Mouse (Mus musculus): ENCODE measurements around the gene Plxna4.

The Plxna4 gene

DNA sequence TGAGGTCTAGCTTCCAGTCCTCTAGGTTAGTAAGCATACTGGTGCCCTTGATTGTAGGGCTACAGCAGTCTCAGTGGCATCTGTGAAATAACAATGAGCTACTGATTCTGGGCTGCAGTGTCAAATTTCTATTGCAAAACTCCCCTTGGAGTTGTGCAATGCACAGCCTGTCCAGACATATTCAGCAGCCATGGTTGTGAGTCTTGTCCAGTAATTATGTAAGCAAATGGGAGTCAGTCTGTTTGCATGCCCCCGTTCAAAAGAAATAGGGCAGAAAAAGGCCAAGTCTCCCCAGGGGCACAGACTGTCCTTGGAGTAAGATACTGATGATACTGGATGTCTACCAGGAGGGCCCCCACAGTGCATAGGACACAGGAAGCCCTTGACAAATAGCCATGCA, 420.3 kb downstream of the Plxna4 start:
- peak; percentile 86 for DNase-seq (ENCODE audit: low read depth)

DNA sequence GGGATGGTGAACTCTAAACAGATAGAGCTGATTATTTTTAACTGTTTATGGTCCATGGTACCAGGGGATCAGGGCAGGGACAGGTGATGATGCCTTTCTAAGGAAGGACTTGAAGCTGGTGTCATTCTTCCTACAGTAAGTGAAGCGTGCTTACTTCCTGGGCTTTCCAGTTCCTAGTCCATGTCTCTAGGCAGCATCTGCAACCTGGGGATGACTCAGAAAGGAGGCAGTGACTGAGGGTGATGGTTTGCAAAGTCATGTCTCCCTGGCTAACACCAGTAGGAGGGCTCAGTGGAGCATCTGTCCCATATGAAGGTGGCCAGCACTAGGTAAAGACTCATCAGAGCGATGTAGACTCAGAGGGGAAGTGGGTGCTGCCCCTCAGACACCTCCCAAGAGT, 427.6 kb downstream of the Plxna4 start:
- peak; percentile 62 for DNase-seq (ENCODE audit: low read depth)

DNA sequence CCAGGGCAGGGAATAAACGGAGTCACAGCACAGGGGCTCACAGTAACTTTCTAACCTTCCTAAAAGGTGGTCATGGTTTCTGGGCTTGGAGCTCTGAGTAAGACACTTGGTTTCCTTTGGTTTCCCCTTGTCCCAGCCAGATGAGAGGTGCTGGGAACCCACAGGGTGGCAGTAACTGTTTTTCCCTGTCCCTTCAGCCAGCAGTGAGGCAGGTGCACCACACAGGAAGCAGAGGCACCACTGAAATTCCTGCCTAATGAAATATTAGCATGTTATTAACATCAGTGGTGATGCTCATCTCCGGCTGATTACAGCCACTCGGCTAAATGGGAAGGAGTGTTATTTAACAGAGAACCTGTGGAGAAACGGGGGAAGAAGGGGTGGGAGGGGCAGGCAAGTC, 428.1 kb downstream of the Plxna4 start:
- peak; percentile 65 for DNase-seq (ENCODE audit: low read depth)

DNA sequence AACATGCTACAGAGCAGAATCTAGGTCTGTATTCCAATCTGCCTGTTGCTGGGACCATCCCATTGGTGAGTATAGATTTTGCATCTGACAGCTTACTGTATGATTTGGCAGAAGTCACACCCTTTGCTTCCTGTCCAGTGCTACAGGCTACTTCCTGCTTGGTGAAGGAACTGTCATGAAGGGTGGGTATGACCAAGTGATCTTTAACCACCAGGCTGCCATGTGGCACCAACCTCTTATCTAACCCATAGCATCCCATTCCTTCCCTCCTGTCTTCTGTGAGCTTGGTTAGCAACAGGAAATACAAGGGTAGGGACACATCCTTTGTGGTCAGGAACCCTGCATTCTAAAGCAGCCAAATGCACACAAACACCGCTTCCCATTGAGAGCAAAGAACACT, 429.6 kb downstream of the Plxna4 start:
- peak; percentile 99 for DNase-seq (ENCODE audit: low read depth)

DNA sequence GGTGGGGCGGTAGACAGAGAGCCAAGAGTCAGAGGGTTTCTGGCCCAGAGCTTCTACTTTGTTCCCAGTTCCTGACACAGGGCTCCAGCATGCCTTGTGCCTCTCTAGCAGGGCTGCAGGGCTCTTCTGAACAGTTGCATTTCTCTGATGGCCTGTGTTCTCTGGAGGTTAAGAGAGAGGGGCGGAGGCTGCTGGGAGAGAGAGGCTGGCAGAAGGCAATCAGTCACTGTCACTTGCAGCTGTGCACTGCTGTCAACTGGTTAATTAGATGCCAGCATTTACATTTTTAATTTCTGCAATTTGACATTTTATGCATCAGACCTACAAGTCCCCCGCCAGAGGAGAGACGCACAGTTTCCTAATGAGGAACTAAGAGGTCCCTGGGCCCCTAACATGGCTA, 434.8 kb downstream of the Plxna4 start:
- DNase-seq (ENCODE audit: low read depth) = no peak

DNA sequence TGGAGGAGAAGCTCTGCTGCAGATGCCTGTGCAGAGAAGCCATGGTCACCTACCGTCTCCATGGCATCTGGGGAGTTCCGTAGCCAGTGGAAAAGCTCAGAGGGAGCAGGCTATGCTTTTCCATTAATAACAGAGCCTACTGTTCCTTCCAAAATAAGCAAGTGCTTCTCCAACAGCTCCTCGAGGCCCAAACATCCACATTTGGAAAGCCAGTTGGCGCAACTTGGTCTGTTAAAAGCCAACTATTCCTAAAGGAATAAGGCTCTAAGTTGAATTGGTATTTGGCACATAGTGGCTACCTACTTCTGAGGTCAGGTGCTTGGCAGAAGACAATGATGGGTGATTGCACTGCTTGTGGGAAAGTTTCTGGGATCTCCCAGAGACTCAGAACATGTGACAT, 437.2 kb downstream of the Plxna4 start:
- no peak for DNase-seq (ENCODE audit: low read depth)

DNA sequence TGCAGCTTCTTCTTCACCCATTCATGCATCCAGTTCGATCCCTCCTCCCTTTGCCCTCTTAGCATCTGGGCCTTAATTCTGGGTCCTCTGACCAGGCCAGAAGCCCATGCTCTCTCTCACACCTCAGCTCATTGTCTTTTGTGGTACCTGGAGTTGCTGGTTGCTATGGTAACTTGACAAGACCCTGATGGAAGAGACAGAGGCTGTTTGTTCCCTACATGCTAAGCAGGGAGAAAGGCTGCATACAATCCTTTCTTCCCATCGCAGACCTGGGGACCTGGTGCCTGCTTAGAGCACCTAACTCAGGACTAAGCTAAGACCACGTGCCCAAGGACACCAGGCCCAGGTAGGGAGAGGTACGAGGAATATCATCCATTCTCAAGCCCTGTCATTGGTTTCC, 443.2 kb downstream of the Plxna4 start:
- no peak for DNase-seq (ENCODE audit: low read depth)

DNA sequence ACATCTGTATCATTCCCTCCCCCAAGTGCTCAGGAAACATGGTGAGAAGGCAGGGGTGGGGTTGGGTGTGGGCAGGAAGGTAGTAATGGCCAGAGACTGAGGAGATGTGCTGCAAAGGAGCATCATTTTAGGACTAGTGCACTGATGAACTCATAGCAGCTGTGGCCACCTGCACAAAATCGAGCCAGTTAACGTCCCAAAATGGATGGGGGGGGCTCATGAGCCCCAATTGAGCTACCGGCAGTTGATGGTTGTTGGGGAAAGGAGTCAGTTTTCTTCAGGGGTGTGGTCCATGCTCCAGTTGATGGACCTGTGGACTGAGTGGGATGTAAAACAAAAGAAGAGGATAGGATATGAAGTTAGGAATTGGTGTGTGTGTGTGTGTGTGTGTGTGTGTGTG, 448.5 kb downstream of the Plxna4 start:
- DNase-seq (ENCODE audit: low read depth) = peak; percentile 53

DNA sequence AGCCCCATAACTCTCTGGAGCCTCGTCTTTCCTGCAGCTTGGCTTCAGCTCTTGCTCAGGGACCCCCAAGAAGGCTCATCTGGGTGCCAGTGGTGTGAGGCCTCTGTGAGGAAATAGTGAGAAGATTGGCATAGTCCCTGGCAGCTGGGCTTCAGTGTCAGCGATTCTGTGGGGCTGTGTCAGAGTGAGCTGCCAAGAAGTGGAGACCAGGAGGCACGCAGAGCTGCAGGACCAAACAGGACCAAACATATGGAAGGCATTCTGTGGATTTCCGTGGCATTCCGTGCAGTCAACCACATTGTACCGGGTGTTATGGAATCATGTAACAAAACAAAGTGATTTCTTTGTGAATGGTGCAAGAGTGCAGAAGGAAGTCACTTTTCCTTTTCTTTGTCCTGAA, 461.1 kb downstream of the Plxna4 start:
- no peak for DNase-seq (ENCODE audit: low read depth)

DNA sequence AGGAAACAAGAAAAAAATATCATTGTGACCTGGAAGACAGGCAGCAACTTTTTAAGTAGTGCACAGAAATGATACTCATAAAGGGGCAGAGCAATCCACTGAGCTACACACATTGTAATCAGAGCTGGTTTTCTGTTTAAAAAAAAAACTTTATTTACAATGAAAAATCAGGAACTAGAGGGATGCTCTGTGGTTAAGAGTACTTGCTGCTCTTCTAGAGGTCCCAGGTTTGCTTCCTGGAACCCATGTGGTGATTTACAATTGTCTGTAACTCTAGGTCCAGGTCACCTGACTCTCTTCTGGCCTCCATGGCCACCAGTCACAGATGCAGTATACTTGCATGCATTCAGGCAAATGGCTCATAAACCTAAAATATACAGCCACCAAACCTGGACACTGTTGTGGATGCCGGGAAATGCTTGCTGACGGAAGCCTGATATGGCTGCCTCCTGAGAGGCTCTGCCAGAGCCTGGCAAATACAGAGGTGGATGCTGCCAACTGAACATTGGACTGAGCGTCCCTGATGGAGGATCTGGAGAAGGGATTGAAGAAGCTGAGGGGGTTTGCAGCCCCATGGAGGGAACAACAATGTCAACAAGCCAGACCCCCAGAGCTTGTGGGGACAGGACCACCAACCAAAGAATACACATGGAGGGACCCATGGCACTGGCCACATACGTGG, 465.3 kb downstream of the Plxna4 start:
- no peak for DNase-seq (ENCODE audit: low read depth)

DNA sequence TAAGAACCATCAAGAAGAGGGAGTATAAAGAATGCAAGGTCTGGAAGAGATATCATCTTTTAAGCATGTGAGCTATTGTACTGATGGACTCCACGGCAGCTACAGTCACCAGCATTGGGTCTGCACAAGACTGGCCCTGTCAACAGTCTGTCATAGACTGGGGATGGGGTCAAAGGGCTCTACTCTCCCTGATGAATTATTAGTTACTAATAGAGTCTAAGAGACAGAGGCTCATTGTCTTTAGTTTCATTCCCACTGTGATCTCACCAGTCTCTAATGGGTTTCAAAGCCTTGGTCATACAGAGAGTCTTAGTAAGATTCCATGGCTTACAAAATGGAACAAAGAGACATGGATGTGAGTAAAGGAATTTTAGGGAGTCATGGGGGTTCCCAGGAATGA, 467.1 kb downstream of the Plxna4 start:
- DNase-seq (ENCODE audit: low read depth) = no peak

DNA sequence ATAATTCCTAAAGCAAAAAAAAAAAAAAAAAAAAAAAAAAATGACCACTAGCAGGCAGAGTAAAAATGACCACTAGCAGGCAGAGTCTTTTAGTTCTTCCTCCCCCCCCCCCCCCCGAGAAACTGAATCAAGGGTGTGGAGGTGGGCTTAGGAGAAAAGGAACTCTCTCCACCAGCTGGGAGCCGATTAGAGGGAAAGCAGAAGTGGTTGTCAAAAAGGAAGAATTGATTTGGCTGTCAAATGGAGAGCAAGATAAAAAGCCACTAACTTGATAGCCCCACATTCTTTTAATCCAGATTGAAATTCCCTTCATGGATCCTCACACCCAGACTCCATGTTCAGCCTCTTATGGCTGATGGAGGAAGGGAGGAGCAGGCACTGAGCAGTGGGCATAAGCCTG, 478.8 kb downstream of the Plxna4 start:
- peak; percentile 27 for DNase-seq (ENCODE audit: low read depth)

DNA sequence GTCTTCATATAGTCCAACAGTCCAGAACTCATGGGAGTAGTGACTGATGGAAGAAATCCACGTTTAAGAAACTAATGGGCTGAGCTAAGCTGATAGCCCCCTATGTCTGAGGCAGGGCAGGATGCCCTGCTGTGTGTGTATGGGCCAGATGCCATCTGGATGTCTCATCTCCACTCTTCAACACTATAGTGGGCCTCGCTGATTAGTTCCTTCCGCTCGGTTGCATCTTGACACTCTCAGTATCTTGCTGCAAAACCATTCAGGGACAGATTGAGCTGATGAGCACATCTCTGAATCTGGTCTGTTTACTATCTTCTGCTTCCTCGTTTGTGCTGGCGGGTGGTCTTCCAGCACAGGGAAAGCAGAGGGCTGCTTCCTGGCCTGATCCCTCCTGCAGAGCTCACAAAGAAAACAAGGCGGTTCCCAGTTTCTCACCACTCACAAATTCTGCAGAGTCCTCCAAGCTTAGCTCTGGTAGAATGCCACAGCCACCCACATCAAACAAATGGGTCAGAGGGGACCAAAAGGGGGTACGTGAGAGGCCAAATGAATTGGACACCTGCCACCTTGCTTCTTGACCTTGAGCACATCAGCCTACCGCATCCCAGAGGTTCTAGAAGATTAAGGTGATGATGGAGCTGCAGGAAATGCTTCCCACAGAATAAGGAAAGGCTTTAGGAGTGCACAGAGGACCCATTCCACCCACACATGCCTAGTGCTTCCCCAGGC, 482.3 kb downstream of the Plxna4 start:
- DNase-seq (ENCODE audit: low read depth) = no peak
